Mouse (Mus musculus): ENCODE data around the gene Lrsam1. TPM values are rescaled to one million over a fixed set of nuclear protein-coding genes. Genes with fewer than 3 reads are reported as not detected.

Lrsam1 gene
- polyA plus RNA-seq, 1 experiment from 2014 or later, result 8.8 TPM

DNA sequence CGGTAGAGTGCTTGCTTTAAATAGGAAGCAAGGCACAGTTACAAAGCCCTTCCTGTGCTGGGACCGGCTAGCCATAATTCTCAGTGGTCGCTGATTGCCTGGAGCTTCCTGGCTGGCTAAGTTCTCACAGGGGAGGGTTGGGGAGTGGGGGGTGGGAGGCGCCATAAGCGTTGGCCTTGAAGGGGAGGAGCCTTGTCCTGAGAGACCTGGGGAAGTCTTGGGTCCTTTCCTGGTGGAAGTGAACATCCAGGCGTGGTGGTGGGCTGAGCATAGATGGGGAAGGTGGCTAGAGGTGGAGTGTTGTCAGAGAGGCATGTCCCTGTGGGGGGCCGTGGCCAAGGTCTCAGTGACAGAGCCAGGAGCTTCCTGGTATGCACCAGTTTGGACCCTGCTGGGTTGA, 76.7 kb downstream of the Lrsam1 start:
- H3K4me2 ChIP-seq, result peak overlapping the region; percentile 21
- no peaks in the 10 kb centered on the region for H3K9me3 ChIP-seq
- WGBS, result 27% methylated on average over 7 of the region's 7 CpGs
- no peaks in the 10 kb centered on the region for H3K36me3 ChIP-seq
- no peaks in the 10 kb centered on the region for H3K27me3 ChIP-seq (replicated peaks)
- peaks cover 73% of the 10 kb centered on the region for H3K4me1 ChIP-seq
- no peak overlapping the region for H3K4me3 ChIP-seq (replicated peaks)
- ATAC-seq (ENCODE audit: insufficient read depth, low FRiP score, low read depth), result no peak
- H3K9ac ChIP-seq, result no peak overlapping the region
- H3K27ac ChIP-seq, result peak overlapping the region; percentile 60; the same call in 1 of the 2 replicates

DNA sequence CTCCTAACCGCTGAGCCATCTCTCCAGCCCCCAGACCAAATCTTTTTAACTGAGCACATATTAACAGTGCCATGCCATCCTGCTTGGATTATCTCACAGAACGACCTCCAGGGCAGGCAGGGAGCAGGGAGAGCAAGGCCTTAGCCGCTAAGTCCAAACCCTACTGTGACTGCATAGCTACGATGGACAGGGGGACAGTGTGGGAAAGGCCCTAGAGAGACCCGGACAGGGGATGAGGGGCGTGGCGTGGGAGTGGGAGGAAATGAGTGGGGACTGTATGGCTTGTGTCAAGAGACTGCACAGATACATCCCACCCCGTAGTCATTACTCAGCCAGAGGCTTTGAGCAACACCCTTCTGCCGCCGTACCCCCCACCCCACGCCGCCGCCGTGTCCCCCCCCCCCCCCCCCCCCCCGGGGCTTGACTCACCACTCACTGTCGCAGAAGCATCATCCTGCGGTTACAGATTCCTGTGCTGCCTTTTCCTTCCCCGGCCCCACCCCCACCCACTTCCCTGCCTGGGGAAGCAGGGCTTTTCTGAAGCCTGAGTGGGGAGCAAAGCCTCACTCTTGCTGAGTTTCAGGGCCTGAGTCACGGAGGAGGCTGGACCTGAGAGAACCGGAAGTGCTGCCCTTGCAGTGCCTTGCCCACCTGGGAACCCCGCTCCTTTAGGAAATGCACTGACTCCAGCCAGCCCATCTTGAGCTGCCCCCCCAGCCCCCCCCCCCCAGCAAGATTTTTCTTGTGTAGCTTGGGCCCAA, 79.0 kb downstream of the Lrsam1 start:
- Histone ChIP-seq H3K9ac (no peak overlapping the region), H3K4me3 (replicated peaks) (peak overlapping the region; percentile 8; the same call in 1 of the 2 replicates), H3K27me3 (replicated peaks) (no peaks in the 10 kb centered on the region), H3K36me3 (no peaks in the 10 kb centered on the region), H3K4me1 (peaks cover 79% of the 10 kb centered on the region), H3K9me3 (no peaks in the 10 kb centered on the region), H3K4me2 (peak overlapping the region; percentile 34), H3K27ac (peak overlapping the region; percentile 95)
- ATAC-seq (ENCODE audit: insufficient read depth, low FRiP score, low read depth), result peak; percentile 36
- 19% methylated on average over 19 of the region's 21 CpGs for WGBS

DNA sequence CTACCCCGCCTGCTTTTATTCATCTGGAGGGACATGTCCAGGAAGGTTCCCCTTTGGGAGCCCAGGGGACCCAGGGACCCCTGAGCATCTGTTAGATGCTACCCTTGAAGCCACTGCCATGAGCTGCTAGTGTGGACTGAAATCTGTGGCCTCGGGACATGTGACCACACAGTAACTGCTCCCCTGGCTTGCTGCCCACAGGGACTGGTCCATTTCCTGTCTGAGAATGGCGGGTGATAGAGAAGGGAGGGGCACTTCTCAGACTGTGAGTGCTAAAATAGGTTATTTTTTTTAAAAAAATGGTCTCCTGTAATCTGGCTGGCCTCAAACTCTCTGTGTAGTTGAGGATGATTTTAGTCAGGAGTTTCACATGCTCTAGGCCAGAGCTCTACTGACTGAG, 79.7 kb downstream of the Lrsam1 start:
- Histone ChIP-seq H3K9me3 (no peaks in the 10 kb centered on the region), H3K4me2 (peak overlapping the region; percentile 21), H3K4me3 (replicated peaks) (no peak overlapping the region), H3K36me3 (no peaks in the 10 kb centered on the region), H3K27ac (peak overlapping the region; percentile 95), H3K27me3 (replicated peaks) (no peaks in the 10 kb centered on the region), H3K9ac (no peak overlapping the region; the same call in 1 of the 2 replicates), H3K4me1 (peaks cover 82% of the 10 kb centered on the region)
- peak; percentile 23; the same call in 1 of the 2 replicates for ATAC-seq (ENCODE audit: insufficient read depth, low FRiP score, low read depth)
- 16% methylated on average over 3 of the region's 3 CpGs for WGBS

- Histone ChIP-seq H3K4me1 (peaks cover 79% of the 10 kb centered on the region), H3K27ac (peak overlapping the region; percentile 95), H3K27me3 (replicated peaks) (no peaks in the 10 kb centered on the region), H3K4me2 (peak overlapping the region; percentile 21), H3K9ac (no peak overlapping the region), H3K4me3 (replicated peaks) (no peak overlapping the region; the same call in 1 of the 2 replicates), H3K9me3 (no peaks in the 10 kb centered on the region), H3K36me3 (no peaks in the 10 kb centered on the region)
- WGBS, result 24% methylated on average over 6 of the region's 6 CpGs
- ATAC-seq (ENCODE audit: insufficient read depth, low FRiP score, low read depth), result no peak
Measured at GRCm38 (mm10) chr2:32881054-32881453, 80.4 kb downstream of the Lrsam1 start.

GRCm38 (mm10) chr2:32879593-32879992, 81.8 kb downstream of the Lrsam1 start:
- peaks cover 78% of the 10 kb centered on the region for H3K4me1 ChIP-seq
- 0 out of 2 replicates have a peak overlapping the region, but pooled peaks have one; percentile 83 for H3K4me3 ChIP-seq (replicated peaks)
- H3K27ac ChIP-seq, result peak overlapping the region; percentile 95

GRCm38 (mm10) chr2:32878396-32878795, 83.0 kb downstream of the Lrsam1 start:
- Histone ChIP-seq H3K27ac (peak overlapping the region; percentile 95), H3K9me3 (no peaks in the 10 kb centered on the region), H3K4me2 (peak overlapping the region; percentile 85), H3K4me3 (replicated peaks) (peak overlapping the region; percentile 83), H3K9ac (peak overlapping the region; percentile 9; the same call in 1 of the 2 replicates), H3K27me3 (replicated peaks) (no peaks in the 10 kb centered on the region), H3K36me3 (no peaks in the 10 kb centered on the region), H3K4me1 (peaks cover 78% of the 10 kb centered on the region)
- 54% methylated on average over 3 of the region's 3 CpGs for WGBS
- ATAC-seq (ENCODE audit: insufficient read depth, low FRiP score, low read depth), result no peak

More at GRCm38 (mm10) chr2:32879593-32879992, 81.8 kb downstream of the Lrsam1 start:
- Histone ChIP-seq H3K27me3 (replicated peaks) (no peaks in the 10 kb centered on the region), H3K9me3 (no peaks in the 10 kb centered on the region), H3K4me2 (peak overlapping the region; percentile 85), H3K36me3 (no peaks in the 10 kb centered on the region), H3K9ac (no peak overlapping the region)
- ATAC-seq (ENCODE audit: insufficient read depth, low FRiP score, low read depth), result no peak
- WGBS, result 72% methylated on average over 5 of the region's 5 CpGs

DNA sequence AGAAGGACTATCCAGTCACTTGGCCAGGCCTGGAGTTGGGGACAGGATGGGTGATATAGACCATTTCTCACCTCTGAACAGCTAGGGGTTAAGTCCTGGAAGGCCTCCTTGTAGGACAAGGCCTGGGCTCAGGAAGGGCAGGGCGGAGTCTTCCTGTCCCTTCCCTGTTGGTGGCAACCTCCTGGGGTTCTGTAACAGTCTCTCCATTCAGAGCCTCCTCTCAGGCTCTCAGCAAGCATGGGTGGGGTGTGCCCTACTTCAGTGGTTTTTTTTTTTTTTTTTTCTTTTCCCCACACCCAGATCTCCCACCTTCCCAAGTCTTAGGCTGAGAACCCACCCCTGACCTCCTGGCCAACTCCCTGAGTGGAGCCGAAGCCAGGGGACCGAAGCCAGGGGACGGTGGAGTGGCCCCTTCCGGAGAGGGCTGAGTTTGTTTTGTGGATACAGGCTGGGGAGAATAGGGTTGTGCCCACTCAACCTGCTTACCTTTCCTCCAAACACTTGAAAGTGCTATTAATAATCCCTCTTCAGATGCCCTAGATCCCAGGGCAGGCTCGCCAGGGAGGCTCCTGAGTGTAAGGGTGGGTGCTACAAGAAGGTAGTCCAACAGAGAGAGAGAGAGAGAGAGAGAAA, 83.5 kb downstream of the Lrsam1 start:
- H3K36me3 ChIP-seq, result no peaks in the 10 kb centered on the region
- H3K27ac ChIP-seq, result peak overlapping the region; percentile 95
- H3K4me3 ChIP-seq (replicated peaks), result peak overlapping the region; percentile 83
- ATAC-seq (ENCODE audit: insufficient read depth, low FRiP score, low read depth), result no peak
- no peaks in the 10 kb centered on the region for H3K9me3 ChIP-seq
- 44% methylated on average over 6 of the region's 6 CpGs for WGBS
- no peaks in the 10 kb centered on the region for H3K27me3 ChIP-seq (replicated peaks)
- peak overlapping the region; percentile 94; the same call in 1 of the 2 replicates for H3K9ac ChIP-seq
- peak overlapping the region; percentile 85 for H3K4me2 ChIP-seq
- peaks cover 73% of the 10 kb centered on the region for H3K4me1 ChIP-seq

GRCm38 (mm10) chr2:32877303-32877702, 84.1 kb downstream of the Lrsam1 start:
- 21% methylated on average over 5 of the region's 5 CpGs for WGBS
- Histone ChIP-seq H3K27ac (peak overlapping the region; percentile 95), H3K9me3 (no peaks in the 10 kb centered on the region), H3K27me3 (replicated peaks) (no peaks in the 10 kb centered on the region), H3K9ac (peak overlapping the region; percentile 94; the same call in 1 of the 2 replicates), H3K4me1 (peaks cover 68% of the 10 kb centered on the region), H3K4me3 (replicated peaks) (peak overlapping the region; percentile 83), H3K36me3 (no peaks in the 10 kb centered on the region), H3K4me2 (peak overlapping the region; percentile 85)
- no peak for ATAC-seq (ENCODE audit: insufficient read depth, low FRiP score, low read depth)

DNA sequence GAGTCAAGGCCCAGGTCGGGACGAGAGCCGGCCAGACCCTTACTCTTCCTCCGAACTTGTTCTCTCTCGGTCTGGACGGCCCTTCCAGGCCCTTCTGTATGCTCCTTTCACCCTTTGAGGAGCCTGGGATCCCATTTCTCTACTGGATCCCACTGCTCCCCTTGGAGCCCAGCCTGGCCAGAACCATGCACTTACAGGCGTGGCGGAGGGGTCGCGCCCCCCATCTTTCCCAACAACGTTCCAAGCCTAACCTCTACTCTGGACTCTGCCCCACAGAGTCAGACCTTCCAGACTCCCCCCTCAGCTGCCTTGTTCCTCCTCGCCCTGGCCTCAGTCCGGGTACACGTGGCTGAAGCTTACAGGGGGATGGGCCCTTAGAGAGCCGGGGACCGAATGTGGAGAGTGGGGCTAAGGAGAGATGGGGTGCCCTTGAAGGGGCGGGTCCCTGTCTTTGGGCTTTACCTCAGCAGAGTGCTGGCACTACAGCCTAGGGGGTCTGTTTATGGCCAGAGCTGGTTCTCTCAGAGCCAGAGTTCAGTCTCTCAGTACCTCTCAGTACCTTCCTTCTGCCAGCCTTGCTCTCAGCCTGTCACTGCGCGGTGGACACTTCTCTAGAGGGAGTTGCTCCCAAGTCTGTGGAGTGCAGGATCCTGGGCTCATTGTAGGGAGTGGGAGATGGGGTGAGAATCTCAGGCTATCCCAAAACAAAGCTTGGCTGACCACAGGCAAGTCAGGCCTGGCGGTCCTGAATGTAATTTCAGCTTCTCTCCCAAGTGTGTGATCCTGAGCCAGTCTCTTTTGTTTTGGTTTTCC, 84.7 kb downstream of the Lrsam1 start:
- no peak for ATAC-seq (ENCODE audit: insufficient read depth, low FRiP score, low read depth)
- H3K4me2 ChIP-seq, result peak overlapping the region; percentile 85
- 2% methylated on average over 20 of the region's 20 CpGs for WGBS
- H3K27me3 ChIP-seq (replicated peaks), result no peaks in the 10 kb centered on the region
- H3K4me1 ChIP-seq, result peaks cover 64% of the 10 kb centered on the region
- peak overlapping the region; percentile 95 for H3K27ac ChIP-seq
- H3K4me3 ChIP-seq (replicated peaks), result peak overlapping the region; percentile 83
- no peaks in the 10 kb centered on the region for H3K36me3 ChIP-seq
- no peaks in the 10 kb centered on the region for H3K9me3 ChIP-seq
- peak overlapping the region; percentile 94 for H3K9ac ChIP-seq

GRCm38 (mm10) chr2:32875675-32876489, 85.5 kb downstream of the Lrsam1 start, which contains the start of gene Fam129b:
Gene Fam129b (plus strand): TSS chr2:32876114.
- ATAC-seq (ENCODE audit: insufficient read depth, low FRiP score, low read depth), result peak; percentile 82
- H3K27me3 ChIP-seq (replicated peaks), result no peaks in the 10 kb centered on the region
- H3K9me3 ChIP-seq, result no peaks in the 10 kb centered on the region
- H3K27ac ChIP-seq, result peak within 1 kb of the TSS; percentile 95
- H3K4me3 ChIP-seq (replicated peaks), result peak within 1 kb of the TSS; percentile 83
- WGBS, result under 1% methylated on average over 60 of the region's 68 CpGs
- H3K9ac ChIP-seq, result peak within 1 kb of the TSS; percentile 94
- no peaks in the 10 kb centered on the region for H3K36me3 ChIP-seq
- H3K4me2 ChIP-seq, result peak within 1 kb of the TSS; percentile 85
- peaks cover 56% of the 10 kb centered on the region for H3K4me1 ChIP-seq
